Mouse (Mus musculus) lung, embryonic 15.5 days (tissue): ENCODE measurements around the gene Inpp5f. TPM values are rescaled to one million over a fixed set of nuclear protein-coding genes. Genes with fewer than 3 reads are reported as not detected.
"Not testable (repeated sequence)": the region's sequence is repeated elsewhere in the genome, so short reads cannot be mapped to it uniquely, and the experiment has no call there.

ENCODE experiments used
- ATAC-seq: fragments of 200-750 bp; cut with Nextera tagmentation; 2 replicates; pipeline ENCODE4 v1.8.0; 2017; ENCODE audit warnings: moderate number of reproducible peaks, borderline replicate concordance; ENCODE audit not compliant: low FRiP score, low TSS enrichment; ENCODE audit errors: extremely low read depth
- H3K27ac ChIP-seq: fragments of 300-500 bp; sonication (generic); 2 replicates; pipeline ENCODE4 v1.5.1; 2015; ENCODE audit warnings: moderate library complexity, mild to moderate bottlenecking, inconsistent platforms
- H3K27me3 ChIP-seq: fragments of 300-500 bp; sonication (generic); 2 replicates; pipeline ENCODE4 v1.6.1; 2015; ENCODE audit warnings: inconsistent platforms
- H3K36me3 ChIP-seq: fragments of 300-500 bp; sonication (generic); 2 replicates; pipeline ENCODE4 v1.6.1; 2015; ENCODE audit warnings: inconsistent platforms
- H3K4me1 ChIP-seq: fragments of 300-500 bp; sonication (generic); 2 replicates; pipeline ENCODE4 v1.6.1; 2015; ENCODE audit warnings: inconsistent platforms
- H3K4me2 ChIP-seq: fragments of 300-500 bp; sonication (generic); 2 replicates; pipeline ENCODE4 v1.6.1; 2015; ENCODE audit warnings: inconsistent platforms, mild to moderate bottlenecking, moderate library complexity
- H3K4me3 ChIP-seq: fragments of 300-500 bp; sonication (generic); 2 replicates; pipeline ENCODE4 v1.5.1; 2015; ENCODE audit warnings: mild to moderate bottlenecking, inconsistent platforms
- H3K9ac ChIP-seq: fragments of 300-500 bp; sonication (generic); 2 replicates; pipeline ENCODE4 v1.6.1; 2015; ENCODE audit warnings: inconsistent platforms
- H3K9me3 ChIP-seq: fragments of 300-500 bp; sonication (generic); 2 replicates; pipeline ENCODE4 v1.6.1; 2016; ENCODE audit warnings: inconsistent platforms
- WGBS: fragments of 180-500 bp; shearing (Covaris S2); methylation state at CpG from one replicate; pipeline ENCODE4 v1.1.7; 2015; 5-methylcytosine and 5-hydroxymethylcytosine counted together
- polyA plus RNA-seq: library from polyadenylated mRNA; unstranded; fragments of >200 nt; fragmentation: Nextera tagmentation; extraction: Ambion mirVana; gene quantifications from 2 replicates; pipeline ENCODE4 v1.2.1, GENCODE M21; 2015

Inpp5f gene
- polyA plus RNA-seq, result 16.2 and 17.2 TPM in 2 replicates

DNA sequence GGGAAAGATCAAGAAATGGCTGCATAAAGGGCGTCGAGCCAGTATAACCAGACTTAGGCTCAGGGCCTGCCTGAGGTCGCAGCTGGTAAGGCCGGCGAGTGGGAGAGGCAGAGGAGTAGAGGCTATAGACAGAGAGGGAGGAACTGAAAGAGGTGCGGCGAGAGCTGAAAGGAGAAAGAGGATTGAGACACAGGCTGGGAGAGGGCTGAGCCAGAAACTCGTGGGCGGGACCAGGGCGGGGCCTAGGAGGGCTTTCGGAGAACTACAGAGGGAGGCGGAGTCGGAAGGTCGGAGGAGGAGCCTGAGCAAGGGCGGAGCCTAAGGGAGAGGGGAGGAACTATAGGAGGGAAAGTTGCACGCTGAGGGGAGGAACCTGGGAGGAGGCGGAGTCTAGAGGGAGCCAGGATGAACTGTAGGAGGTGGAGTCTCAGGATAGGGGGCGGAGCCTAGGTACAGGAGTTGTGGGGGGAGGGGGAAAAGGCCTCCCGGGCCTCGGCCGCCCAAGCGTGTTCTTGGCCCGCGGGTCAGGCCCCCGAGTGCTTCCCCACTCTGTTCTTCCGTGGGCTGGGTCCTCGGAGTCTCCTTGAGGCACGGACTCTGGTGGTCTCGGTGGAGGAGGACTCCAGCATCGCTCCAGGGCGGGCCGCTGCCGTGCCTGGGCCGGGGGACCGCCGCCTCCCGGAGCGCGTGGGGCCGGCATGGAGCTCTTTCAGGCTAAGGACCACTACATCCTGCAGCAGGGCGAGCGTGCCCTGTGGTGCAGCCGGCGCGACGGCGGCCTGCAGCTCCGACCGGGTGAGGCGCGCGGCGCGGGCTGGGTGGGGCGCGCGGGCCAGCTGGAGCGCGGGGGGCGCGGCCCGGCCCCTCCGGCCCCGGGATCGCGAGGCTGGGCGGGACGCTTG lies at the start of gene Inpp5f:
Gene Inpp5f, plus strand, starts transcription at position 432 of the 902 bp plus-strand sequence.
- Histone ChIP-seq H3K9me3 (no peaks in the 10 kb centered on the region), H3K36me3 (no peaks in the 10 kb centered on the region), H3K4me1 (0 out of 2 replicates have a peak, but pooled peaks cover 7% of the 10 kb centered on the region), H3K4me3 (peak within 1 kb of the TSS; percentile 85), H3K27me3 (no peaks in the 10 kb centered on the region), H3K9ac (peak within 1 kb of the TSS; percentile 72), H3K4me2 (peak within 1 kb of the TSS; percentile 91), H3K27ac (peak within 1 kb of the TSS; percentile 86)
- ATAC-seq, result peak; percentile 99
- WGBS, result 1% methylated on average over 54 of the region's 68 CpGs

DNA sequence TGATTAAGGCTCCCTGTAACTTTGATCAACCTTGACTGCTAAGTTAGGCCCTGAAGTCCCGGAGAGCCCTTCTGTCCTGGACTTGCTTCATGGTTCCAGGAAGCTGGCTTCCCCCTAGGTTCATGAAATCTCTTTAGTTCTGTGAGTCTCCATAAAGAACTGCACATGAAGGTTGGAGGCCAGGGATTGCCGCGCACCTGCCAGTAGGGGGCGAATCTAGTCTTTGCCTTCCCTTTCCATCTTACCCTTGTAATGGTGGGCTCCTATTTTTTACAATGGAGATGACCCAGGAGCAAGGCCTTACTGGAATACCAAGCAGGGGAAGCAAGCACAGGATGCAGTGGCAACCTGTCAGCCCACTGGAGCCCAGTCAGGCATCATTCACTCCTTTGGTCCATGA lies 47.8 kb upstream of the Inpp5f start:
- no peak for ATAC-seq
- Histone ChIP-seq H3K36me3 (no peaks in the 10 kb centered on the region), H3K27me3 (no peaks in the 10 kb centered on the region), H3K9me3 (no peaks in the 10 kb centered on the region), H3K9ac (no peak overlapping the region), H3K27ac (no peak overlapping the region), H3K4me1 (no peaks in the 10 kb centered on the region), H3K4me3 (no peak overlapping the region), H3K4me2 (no peak overlapping the region)
- WGBS, result 40% methylated on average over 4 of the region's 4 CpGs

DNA sequence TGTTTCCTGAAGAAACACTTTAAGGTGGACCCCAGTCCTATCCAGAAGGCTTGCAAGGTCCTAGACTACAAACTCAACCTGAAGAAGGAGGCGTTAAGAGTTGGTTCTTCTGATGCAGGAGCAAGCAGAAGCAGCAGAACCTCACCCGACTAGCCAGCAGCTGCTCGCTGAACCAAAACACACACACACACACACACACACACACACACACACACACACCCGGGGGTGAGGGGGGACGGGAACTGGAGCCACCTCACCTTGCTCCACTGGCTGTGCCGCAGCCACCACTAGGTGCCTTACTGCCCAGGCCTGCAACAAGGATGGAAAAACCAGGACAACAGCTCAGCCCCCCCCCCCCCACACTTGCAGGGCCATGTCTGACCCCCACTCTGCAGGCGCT lies 44.8 kb upstream of the Inpp5f start:
- ATAC-seq, result no peak
- Histone ChIP-seq H3K36me3 (no peaks in the 10 kb centered on the region), H3K27ac (no peak overlapping the region), H3K9ac (no peak overlapping the region), H3K4me3 (no peak overlapping the region), H3K27me3 (no peaks in the 10 kb centered on the region), H3K4me2 (no peak overlapping the region), H3K9me3 (no peaks in the 10 kb centered on the region), H3K4me1 (no peaks in the 10 kb centered on the region)
- WGBS, result 75% methylated on average over 6 of the region's 7 CpGs

DNA sequence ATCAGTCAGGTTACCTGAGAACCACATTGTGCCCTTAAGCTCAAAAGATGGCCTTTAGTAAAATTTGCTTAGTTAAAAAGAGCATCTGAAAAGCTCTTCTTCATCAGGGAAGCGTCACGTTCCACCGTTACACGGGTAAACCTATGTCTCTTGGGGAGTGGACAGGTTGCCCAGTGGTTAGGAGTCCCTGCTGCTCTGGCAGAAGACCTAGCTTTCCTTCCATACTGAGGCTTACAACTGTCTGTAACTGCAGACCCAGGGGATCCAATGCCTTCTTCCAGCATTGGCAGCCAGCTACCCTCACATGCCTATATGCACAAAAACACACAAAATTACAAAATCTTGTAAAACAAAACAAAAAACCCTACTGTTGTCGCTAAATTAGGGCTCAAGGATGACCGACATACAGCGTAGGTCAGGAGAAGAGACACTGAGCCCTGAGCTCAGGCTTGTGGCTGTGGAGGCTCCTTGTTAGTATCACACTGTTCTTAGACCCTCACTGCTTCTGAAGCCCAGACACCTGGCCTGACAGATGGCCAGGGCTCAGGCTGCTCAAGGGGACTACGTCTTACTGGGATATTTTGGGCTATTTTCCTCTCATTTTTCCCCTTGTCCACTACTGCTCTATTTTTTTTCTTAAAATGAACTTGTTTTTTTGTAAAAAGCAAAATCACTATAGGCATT lies 43.4 kb upstream of the Inpp5f start:
- 84% methylated on average over 8 of the region's 8 CpGs for WGBS
- no peak overlapping the region for H3K27ac ChIP-seq
- H3K4me1 ChIP-seq, result no peaks in the 10 kb centered on the region
- H3K36me3 ChIP-seq, result no peaks in the 10 kb centered on the region
- H3K4me2 ChIP-seq, result no peak overlapping the region
- H3K9ac ChIP-seq, result no peak overlapping the region
- no peaks in the 10 kb centered on the region for H3K27me3 ChIP-seq
- no peak for ATAC-seq
- no peaks in the 10 kb centered on the region for H3K9me3 ChIP-seq
- H3K4me3 ChIP-seq, result no peak overlapping the region

- WGBS, result 89% methylated on average over 2 of the region's 2 CpGs
- not testable (repeated sequence) for H3K36me3 ChIP-seq, H3K9ac ChIP-seq, ATAC-seq, H3K4me3 ChIP-seq, H3K9me3 ChIP-seq, H3K4me1 ChIP-seq, H3K27me3 ChIP-seq, H3K27ac ChIP-seq, H3K4me2 ChIP-seq
Observed at GRCm38 (mm10) chr7:128569429-128569828, 41.7 kb upstream of the Inpp5f start.

GRCm38 (mm10) chr7:128569987-128570656 lies 41.0 kb upstream of the Inpp5f start:
- Histone ChIP-seq H3K4me2 (no peak overlapping the region), H3K9me3 (no peaks in the 10 kb centered on the region), H3K4me3 (no peak overlapping the region), H3K4me1 (no peaks in the 10 kb centered on the region), H3K36me3 (no peaks in the 10 kb centered on the region), H3K27me3 (no peaks in the 10 kb centered on the region), H3K27ac (no peak overlapping the region), H3K9ac (no peak overlapping the region)
- 82% methylated on average over 8 of the region's 8 CpGs for WGBS
- no peak for ATAC-seq

DNA sequence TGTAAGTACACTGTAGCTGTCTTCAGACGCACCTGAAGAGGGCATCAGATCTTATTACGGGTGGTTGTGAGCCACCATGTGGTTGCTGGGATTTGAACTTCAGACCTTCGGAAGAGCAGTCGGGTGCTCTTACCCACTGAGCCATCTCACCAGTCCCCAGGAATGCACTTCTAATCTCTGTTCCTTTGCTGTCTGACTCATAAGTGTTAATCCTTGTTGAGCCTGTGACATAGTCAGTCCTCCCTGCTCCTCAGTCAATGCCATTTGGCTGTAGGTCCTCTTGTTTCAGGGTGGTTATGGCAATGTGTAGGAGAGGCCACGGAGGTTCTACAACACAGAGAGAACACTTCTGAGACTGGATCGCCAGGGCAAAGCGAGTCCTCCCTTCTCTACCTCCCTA lies 40.5 kb upstream of the Inpp5f start:
- H3K36me3 ChIP-seq, H3K27me3 ChIP-seq, ATAC-seq, H3K27ac ChIP-seq, H3K4me3 ChIP-seq, H3K4me2 ChIP-seq, H3K9me3 ChIP-seq, H3K4me1 ChIP-seq, H3K9ac ChIP-seq: not testable (repeated sequence)
- 78% methylated on average over 7 of the region's 7 CpGs for WGBS

DNA sequence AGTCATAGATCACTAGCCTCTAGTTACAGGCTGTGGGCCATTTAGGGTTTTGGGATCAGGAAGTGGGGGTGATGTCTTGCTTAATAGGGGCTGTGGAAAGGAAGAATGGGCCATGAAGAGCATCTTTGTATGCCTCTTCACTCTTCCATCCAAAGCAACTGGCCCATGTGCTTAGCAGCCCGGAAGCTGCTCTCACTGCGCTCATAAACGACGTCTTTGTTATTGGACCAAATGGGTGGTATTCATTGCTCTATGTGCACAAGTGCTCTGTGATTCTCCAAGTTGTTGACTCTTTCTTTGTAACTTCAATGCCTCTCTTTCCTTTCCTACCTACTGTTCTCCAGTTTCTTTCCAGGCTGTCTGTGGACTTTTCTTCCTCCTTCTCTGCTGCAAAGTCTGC lies 39.1 kb upstream of the Inpp5f start:
- no peak overlapping the region for H3K9ac ChIP-seq
- no peaks in the 10 kb centered on the region for H3K36me3 ChIP-seq
- ATAC-seq, result no peak
- no peaks in the 10 kb centered on the region for H3K4me1 ChIP-seq
- H3K27me3 ChIP-seq, result no peaks in the 10 kb centered on the region
- no peaks in the 10 kb centered on the region for H3K9me3 ChIP-seq
- no peak overlapping the region for H3K4me3 ChIP-seq
- H3K4me2 ChIP-seq, result no peak overlapping the region
- H3K27ac ChIP-seq, result no peak overlapping the region
- 54% methylated on average over 4 of the region's 4 CpGs for WGBS

- H3K27me3 ChIP-seq, result no peaks in the 10 kb centered on the region
Observed at GRCm38 (mm10) chr7:128575211-128575610, 35.9 kb upstream of the Inpp5f start.

GRCm38 (mm10) chr7:128575794-128576193 lies 35.3 kb upstream of the Inpp5f start:
- no peak overlapping the region for H3K9ac ChIP-seq
- no peak for ATAC-seq
- no peaks in the 10 kb centered on the region for H3K36me3 ChIP-seq
- H3K4me1 ChIP-seq, result no peaks in the 10 kb centered on the region
- no peaks in the 10 kb centered on the region for H3K27me3 ChIP-seq
- no peaks in the 10 kb centered on the region for H3K9me3 ChIP-seq
- H3K4me3 ChIP-seq, result no peak overlapping the region
- H3K27ac ChIP-seq, result no peak overlapping the region
- no peak overlapping the region for H3K4me2 ChIP-seq
- 38% methylated on average over 2 of the region's 2 CpGs for WGBS

More at GRCm38 (mm10) chr7:128575211-128575610, 35.9 kb upstream of the Inpp5f start:
- H3K4me1 ChIP-seq, result no peaks in the 10 kb centered on the region
- H3K36me3 ChIP-seq, result no peaks in the 10 kb centered on the region
- ATAC-seq, result no peak
- no peak overlapping the region for H3K9ac ChIP-seq
- no peak overlapping the region for H3K4me2 ChIP-seq
- no peak overlapping the region for H3K27ac ChIP-seq
- no peaks in the 10 kb centered on the region for H3K9me3 ChIP-seq
- H3K4me3 ChIP-seq, result no peak overlapping the region
- 84% methylated on average over 5 of the region's 5 CpGs for WGBS

GRCm38 (mm10) chr7:128577607-128578006 lies 33.5 kb upstream of the Inpp5f start:
- Histone ChIP-seq H3K36me3 (no peaks in the 10 kb centered on the region), H3K9ac (no peak overlapping the region), H3K4me3 (no peak overlapping the region), H3K4me2 (no peak overlapping the region), H3K9me3 (no peaks in the 10 kb centered on the region), H3K4me1 (peaks cover 7% of the 10 kb centered on the region), H3K27ac (no peak overlapping the region), H3K27me3 (no peaks in the 10 kb centered on the region)
- no peak for ATAC-seq
- WGBS, result 46% methylated on average over 1 of the region's 1 CpGs
